Mouse (Mus musculus): Measurements from ENCODE around the gene Kalrn. TPM values are rescaled to one million over a fixed set of nuclear protein-coding genes. Genes with fewer than 3 reads are reported as not detected.

Gene Kalrn
- polyA plus RNA-seq, 1 experiment from 2014 or later = 9.2 TPM

DNA sequence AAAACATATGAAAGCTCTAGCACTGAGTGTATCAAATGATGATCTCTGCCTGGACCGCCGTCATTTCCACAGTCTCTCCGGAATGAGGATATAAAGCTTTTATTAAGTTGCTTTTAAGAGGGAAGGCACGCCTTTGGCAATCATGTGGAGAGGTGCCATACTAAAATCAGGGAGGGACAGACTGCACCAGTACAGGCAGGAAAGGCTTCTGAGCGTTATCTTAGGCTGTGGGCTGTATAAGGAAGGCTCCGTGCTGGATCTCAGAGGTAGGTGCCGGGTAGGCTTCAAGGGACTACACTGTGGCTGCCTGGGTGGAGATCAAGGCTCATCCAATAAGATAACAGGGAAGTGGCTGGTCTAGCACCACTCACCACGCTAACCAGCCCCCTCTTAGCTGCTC lies 528.8 kb downstream of the Kalrn start:
- Histone ChIP-seq H3K27ac (no peak overlapping the region), H3K36me3 (0 out of 2 replicates have a peak, but pooled peaks cover 3% of the 10 kb centered on the region), H3K9me3 (no peaks in the 10 kb centered on the region), H3K9ac (no peak overlapping the region), H3K27me3 (no peaks in the 10 kb centered on the region), H3K4me2 (no peak overlapping the region), H3K4me3 (no peak overlapping the region), H3K4me1 (no peaks in the 10 kb centered on the region)
- no peak for ATAC-seq (ENCODE audit: insufficient number of reproducible peaks, low FRiP score, low TSS enrichment, low read depth)
- WGBS = 68% methylated on average over 8 of the region's 8 CpGs

DNA sequence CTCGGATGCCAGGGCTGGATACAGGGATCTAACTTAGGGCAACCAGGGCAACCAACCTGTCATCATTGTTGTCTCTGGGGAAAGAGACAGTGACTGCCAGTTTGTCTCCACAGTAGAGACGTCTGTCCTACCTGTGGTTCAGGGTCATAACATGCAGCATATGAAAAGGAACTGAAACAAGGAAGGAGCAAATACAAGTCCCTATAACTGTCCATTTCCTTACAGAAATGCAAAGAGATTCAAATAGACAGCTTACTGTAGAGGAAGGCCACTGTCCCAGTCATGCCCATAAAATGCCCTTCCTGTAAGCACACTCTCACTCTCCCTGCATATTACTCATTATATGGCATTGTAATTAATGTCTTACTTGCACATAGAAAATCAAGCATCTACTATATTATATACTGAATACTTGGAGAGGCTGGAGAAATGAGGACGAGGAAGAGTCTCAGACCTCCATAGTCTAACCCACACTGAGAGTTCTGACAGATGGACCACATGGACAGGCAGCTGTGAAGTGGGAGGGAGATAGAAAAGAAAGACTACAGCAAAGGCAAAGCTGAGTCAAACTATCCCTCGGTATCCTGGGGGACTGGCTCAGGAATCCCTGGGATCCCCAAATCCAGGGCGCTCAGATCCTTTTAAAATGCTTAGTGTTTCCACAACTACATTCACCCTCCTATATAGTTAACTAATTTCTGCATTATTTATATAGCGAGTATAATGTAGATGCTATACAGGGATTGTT lies 530.1 kb downstream of the Kalrn start:
- no peak overlapping the region for H3K4me3 ChIP-seq
- H3K9ac ChIP-seq = no peak overlapping the region
- no peaks in the 10 kb centered on the region for H3K4me1 ChIP-seq
- H3K36me3 ChIP-seq = peaks cover 7% of the 10 kb centered on the region
- no peaks in the 10 kb centered on the region for H3K9me3 ChIP-seq
- WGBS = 85% methylated on average over 6 of the region's 6 CpGs
- ATAC-seq (ENCODE audit: insufficient number of reproducible peaks, low FRiP score, low TSS enrichment, low read depth) = no peak
- no peaks in the 10 kb centered on the region for H3K27me3 ChIP-seq
- no peak overlapping the region for H3K27ac ChIP-seq
- H3K4me2 ChIP-seq = no peak overlapping the region

DNA sequence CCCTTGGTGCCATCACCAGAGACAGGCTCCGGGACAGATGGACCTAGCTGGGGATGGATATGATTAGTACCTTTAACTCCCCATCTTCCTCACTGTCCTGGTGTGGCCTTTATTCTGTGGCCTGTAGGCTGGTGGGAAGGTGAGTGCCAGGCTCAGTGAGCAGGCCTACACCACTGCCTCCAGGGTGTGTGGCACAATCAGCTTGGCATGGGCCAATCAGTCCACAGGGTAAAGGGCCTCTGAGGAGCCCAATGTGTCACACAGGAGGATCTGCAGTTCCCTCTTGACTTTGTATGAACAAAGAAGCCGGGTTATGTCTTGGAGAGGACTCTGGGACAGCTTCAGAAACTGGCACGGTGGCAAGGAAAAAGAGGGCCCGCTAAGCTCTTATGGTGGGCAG lies 530.7 kb downstream of the Kalrn start:
- Histone ChIP-seq H3K36me3 (peaks cover 7% of the 10 kb centered on the region), H3K4me1 (no peaks in the 10 kb centered on the region), H3K27ac (no peak overlapping the region), H3K4me2 (no peak overlapping the region), H3K4me3 (no peak overlapping the region), H3K9me3 (no peaks in the 10 kb centered on the region), H3K27me3 (no peaks in the 10 kb centered on the region), H3K9ac (no peak overlapping the region)
- WGBS = 90% methylated on average over 4 of the region's 4 CpGs
- ATAC-seq (ENCODE audit: insufficient number of reproducible peaks, low FRiP score, low TSS enrichment, low read depth) = no peak

DNA sequence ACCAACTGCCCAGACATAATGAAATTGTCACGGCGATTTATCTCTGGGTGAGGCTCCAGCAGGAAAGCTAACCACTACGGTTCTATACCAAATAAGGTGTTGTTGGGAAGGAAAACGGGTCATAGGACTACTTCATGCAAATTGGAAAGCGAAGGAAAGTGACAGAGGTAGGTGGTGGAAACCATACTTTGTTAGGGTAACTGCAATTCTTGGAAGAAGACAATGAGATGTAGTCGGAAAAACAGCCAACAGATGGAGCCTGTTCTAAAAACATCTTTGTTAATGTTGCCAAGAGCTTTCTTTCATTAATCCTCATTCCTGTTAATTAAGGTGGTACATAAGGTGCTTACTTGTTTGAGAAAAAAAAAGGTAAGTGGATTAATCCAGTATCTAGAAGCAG lies 533.1 kb downstream of the Kalrn start:
- ATAC-seq (ENCODE audit: insufficient number of reproducible peaks, low FRiP score, low TSS enrichment, low read depth) = no peak
- Histone ChIP-seq H3K9ac (no peak overlapping the region), H3K4me1 (no peaks in the 10 kb centered on the region), H3K4me3 (no peak overlapping the region), H3K27me3 (no peaks in the 10 kb centered on the region), H3K9me3 (no peaks in the 10 kb centered on the region), H3K36me3 (peaks cover 7% of the 10 kb centered on the region), H3K4me2 (no peak overlapping the region), H3K27ac (no peak overlapping the region)
- 82% methylated on average over 6 of the region's 6 CpGs for WGBS

DNA sequence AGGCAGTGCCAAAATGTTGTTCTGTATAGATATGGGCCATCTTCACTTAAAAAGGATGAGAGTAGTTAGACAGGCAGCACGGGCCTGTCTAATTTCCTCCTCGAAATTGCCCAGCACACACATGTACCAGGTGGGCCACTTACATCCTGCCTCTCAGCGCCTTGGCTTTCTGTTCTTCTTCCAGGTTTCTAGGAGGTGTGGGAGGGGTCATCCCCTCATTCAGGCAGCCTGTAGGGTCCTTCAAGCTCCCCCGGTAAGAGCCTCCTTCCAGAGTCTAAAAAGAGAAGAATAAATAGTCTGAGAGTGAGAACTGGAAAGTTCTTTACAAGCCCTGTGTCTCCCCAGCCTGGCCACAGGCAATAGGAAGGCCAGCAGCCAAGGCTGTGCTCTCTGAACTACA lies 533.6 kb downstream of the Kalrn start:
- WGBS = 77% methylated on average over 4 of the region's 4 CpGs
- H3K9ac ChIP-seq = no peak overlapping the region
- H3K36me3 ChIP-seq = peaks cover 7% of the 10 kb centered on the region
- no peak overlapping the region for H3K27ac ChIP-seq
- ATAC-seq (ENCODE audit: insufficient number of reproducible peaks, low FRiP score, low TSS enrichment, low read depth) = no peak
- no peak overlapping the region for H3K4me2 ChIP-seq
- no peaks in the 10 kb centered on the region for H3K9me3 ChIP-seq
- no peaks in the 10 kb centered on the region for H3K27me3 ChIP-seq
- no peaks in the 10 kb centered on the region for H3K4me1 ChIP-seq
- no peak overlapping the region for H3K4me3 ChIP-seq

DNA sequence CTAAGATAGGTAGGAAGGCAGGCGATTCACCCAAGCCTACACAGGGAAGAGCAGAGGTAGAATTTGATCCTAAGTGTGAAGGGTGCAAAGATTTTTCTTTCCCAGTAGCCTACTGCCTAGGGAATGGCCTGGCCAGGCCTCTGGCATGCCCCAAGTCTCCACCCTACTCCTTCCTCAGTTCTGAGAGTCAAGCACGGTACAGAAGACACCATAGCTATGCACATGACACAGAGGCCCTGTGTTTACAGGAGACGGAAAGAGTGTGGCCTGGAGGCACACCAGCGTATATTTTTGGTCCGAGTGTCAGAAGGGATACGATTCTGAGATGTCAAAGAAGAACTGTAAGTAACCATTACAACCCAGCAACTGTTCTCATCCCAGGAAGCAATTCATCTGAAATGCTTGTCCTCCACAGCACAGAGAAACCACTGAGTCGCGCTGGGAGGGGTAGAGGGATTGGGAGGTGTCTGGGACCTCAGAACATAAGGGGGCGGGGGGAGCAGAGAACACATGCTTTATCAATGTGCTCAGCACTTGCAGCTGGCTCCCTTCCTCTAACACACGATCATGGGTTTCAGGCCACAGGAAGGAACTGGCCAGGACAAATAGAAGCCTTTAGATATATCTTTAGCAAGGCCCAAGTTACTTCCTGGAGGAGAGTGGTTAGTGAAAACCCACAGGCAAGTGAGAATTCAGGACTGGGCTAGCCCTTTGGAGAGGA lies 536.8 kb downstream of the Kalrn start:
- WGBS = 65% methylated on average over 10 of the region's 10 CpGs
- no peaks in the 10 kb centered on the region for H3K27me3 ChIP-seq
- H3K36me3 ChIP-seq = peaks cover 26% of the 10 kb centered on the region
- H3K9me3 ChIP-seq = no peaks in the 10 kb centered on the region
- H3K4me3 ChIP-seq = no peak overlapping the region
- no peaks in the 10 kb centered on the region for H3K4me1 ChIP-seq
- peak overlapping the region; percentile 22; the same call in 1 of the 2 replicates for H3K27ac ChIP-seq
- peak; percentile 49; the same call in 1 of the 2 replicates for ATAC-seq (ENCODE audit: insufficient number of reproducible peaks, low FRiP score, low TSS enrichment, low read depth)
- no peak overlapping the region for H3K4me2 ChIP-seq
- no peak overlapping the region for H3K9ac ChIP-seq

DNA sequence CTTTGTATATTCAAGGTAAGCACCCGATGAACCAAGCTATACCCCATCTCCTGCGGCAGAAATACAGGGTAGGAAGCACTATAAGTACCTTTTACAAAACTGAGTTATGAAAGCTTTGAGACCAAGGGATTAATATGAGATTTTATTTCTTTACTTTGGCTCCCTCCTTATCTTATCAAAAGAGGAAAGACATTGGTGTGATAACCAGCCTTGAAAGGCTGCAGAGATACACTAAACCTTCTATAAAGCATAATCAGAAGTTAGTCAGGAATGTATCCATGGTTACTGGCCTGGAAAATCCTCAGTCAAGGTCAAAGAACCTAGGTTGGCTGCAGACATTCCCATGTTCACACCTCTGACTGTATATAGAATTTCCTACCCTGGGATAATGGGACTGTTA lies 537.6 kb downstream of the Kalrn start:
- no peaks in the 10 kb centered on the region for H3K27me3 ChIP-seq
- no peak overlapping the region for H3K27ac ChIP-seq
- no peak overlapping the region for H3K4me2 ChIP-seq
- WGBS = 91% methylated on average over 2 of the region's 2 CpGs
- H3K9me3 ChIP-seq = no peaks in the 10 kb centered on the region
- no peak overlapping the region for H3K9ac ChIP-seq
- H3K36me3 ChIP-seq = peaks cover 33% of the 10 kb centered on the region
- H3K4me1 ChIP-seq = no peaks in the 10 kb centered on the region
- ATAC-seq (ENCODE audit: insufficient number of reproducible peaks, low FRiP score, low TSS enrichment, low read depth) = no peak
- H3K4me3 ChIP-seq = no peak overlapping the region

DNA sequence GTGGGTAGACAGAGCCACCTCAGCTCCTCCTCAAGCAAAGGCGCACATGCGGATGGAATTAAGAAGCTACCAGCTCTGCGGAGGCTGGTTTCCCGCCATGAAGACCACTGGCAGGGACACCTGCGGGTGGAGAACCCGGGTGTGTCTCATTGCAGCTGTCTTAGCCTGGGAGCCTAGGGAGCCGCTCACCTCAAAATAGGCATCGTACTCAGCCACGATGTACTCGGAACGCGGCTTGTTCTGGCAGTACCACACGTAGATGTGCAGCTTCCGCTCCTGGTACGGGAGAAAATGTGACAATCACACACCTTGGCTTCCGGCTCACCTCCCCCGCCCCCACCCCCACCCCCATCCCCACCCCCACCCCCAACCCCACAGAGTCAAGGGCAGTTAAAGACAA lies 539.1 kb downstream of the Kalrn start:
- H3K27me3 ChIP-seq = no peaks in the 10 kb centered on the region
- 90% methylated on average over 17 of the region's 17 CpGs for WGBS
- no peak for ATAC-seq (ENCODE audit: insufficient number of reproducible peaks, low FRiP score, low TSS enrichment, low read depth)
- no peaks in the 10 kb centered on the region for H3K9me3 ChIP-seq
- peaks cover 34% of the 10 kb centered on the region for H3K36me3 ChIP-seq
- no peak overlapping the region for H3K4me2 ChIP-seq
- H3K27ac ChIP-seq = no peak overlapping the region
- no peak overlapping the region for H3K4me3 ChIP-seq
- no peak overlapping the region for H3K9ac ChIP-seq
- H3K4me1 ChIP-seq = no peaks in the 10 kb centered on the region

DNA sequence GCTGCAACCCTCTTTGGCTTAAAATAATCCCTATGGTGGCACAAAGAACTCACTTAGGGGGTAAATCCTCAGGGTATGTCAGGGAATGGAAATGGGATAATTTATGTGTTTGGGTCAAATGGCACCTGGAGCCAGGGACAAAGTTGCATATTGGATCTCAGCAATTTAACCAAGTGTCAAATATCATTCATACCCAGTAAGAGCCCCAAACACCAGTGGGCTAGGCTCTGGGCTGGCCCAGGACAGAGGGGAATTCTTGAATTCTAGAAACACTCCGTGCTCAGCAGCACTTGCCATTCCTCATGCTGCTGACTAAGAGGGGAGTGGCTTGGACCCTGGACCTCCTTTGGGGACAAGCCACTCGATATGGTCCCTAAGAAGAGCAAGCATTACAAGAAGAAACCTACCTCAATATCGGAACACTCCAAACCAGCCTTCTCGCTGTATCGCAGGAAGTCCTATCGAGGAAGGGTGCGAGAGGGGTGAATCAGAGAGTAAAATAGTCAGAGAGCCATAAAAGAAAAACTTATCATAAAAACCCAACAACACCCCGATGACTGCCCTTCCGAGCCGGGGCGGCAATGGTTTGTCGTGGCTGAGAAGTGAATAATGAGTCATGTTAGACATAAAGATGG lies 541.2 kb downstream of the Kalrn start:
- Histone ChIP-seq H3K27me3 (no peaks in the 10 kb centered on the region), H3K27ac (no peak overlapping the region), H3K4me3 (no peak overlapping the region), H3K36me3 (peaks cover 39% of the 10 kb centered on the region), H3K4me1 (no peaks in the 10 kb centered on the region), H3K9ac (no peak overlapping the region), H3K9me3 (no peaks in the 10 kb centered on the region), H3K4me2 (no peak overlapping the region)
- no peak for ATAC-seq (ENCODE audit: insufficient number of reproducible peaks, low FRiP score, low TSS enrichment, low read depth)
- 92% methylated on average over 12 of the region's 12 CpGs for WGBS

DNA sequence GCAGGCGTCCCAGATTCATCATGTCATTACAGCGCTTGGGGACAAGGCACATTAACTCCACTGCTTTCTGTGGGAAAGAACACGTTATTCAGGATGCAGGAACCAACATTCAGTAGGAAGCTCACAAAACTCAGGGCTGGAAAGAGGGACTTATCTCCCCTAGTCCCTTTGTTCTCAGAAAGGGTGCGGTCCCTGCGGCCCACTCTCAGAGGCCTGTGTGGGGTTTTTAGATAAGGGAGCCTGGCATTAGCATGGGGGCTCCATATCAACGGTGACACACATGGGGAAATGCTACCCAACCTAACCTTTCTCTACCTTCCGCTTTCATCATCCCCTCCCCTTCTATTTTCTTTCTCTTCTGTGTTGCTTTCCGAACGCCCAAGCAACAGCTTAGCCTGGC lies 541.8 kb downstream of the Kalrn start:
- no peaks in the 10 kb centered on the region for H3K4me1 ChIP-seq
- no peak overlapping the region for H3K27ac ChIP-seq
- 87% methylated on average over 9 of the region's 9 CpGs for WGBS
- no peak overlapping the region for H3K4me3 ChIP-seq
- no peak for ATAC-seq (ENCODE audit: insufficient number of reproducible peaks, low FRiP score, low TSS enrichment, low read depth)
- H3K27me3 ChIP-seq = no peaks in the 10 kb centered on the region
- H3K9ac ChIP-seq = no peak overlapping the region
- H3K4me2 ChIP-seq = no peak overlapping the region
- H3K36me3 ChIP-seq = peaks cover 45% of the 10 kb centered on the region
- H3K9me3 ChIP-seq = no peaks in the 10 kb centered on the region

DNA sequence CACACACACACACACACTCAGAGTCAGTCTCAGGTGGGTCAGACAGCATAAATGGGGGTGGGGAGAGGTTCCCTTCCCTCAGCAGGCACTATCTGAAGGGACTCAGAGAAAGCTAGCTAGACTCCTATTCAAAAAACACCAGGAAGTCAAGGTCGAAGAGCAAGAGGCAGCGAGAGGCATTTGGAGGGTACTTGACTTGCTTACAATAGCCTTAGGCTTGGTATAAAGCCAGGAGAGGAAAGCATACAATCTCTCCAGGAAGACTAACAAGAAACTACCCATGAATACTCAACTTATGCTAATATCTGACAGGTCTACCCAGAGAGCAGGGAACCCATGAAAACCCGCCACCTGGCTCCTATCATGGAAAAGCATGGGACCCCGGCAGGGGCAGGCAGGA lies 543.0 kb downstream of the Kalrn start:
- Histone ChIP-seq H3K36me3 (peaks cover 46% of the 10 kb centered on the region), H3K4me1 (no peaks in the 10 kb centered on the region), H3K4me2 (no peak overlapping the region), H3K9ac (no peak overlapping the region), H3K4me3 (no peak overlapping the region), H3K27ac (no peak overlapping the region), H3K9me3 (no peaks in the 10 kb centered on the region), H3K27me3 (no peaks in the 10 kb centered on the region)
- no peak for ATAC-seq (ENCODE audit: insufficient number of reproducible peaks, low FRiP score, low TSS enrichment, low read depth)
- WGBS = 75% methylated on average over 4 of the region's 4 CpGs

DNA sequence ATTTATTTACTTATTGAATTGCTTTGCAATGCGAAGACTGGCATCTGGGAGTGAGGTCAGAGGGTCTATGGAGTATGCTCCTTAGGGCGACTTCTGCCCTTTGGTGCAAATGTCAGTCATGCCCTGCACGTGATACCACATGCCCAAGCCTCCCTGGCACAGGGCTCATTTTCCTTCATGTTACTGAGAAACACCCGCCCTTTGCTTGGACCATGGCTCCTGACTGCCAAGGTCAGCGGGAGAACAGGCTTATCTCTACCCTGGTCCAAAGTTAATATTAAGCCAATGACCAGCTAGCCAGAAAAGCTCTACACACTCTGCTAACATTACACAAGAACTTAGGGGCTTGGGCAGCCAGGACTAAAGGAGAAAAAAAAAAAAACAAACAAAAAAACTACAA lies 543.5 kb downstream of the Kalrn start:
- whole genome bisulfite sequencing = 92% methylated on average over 5 of the region's 5 CpGs
- Histone ChIP-seq H3K4me3 (no peak overlapping the region), H3K4me1 (no peaks in the 10 kb centered on the region), H3K4me2 (no peak overlapping the region), H3K36me3 (peaks cover 46% of the 10 kb centered on the region), H3K27ac (no peak overlapping the region), H3K9me3 (no peaks in the 10 kb centered on the region), H3K9ac (no peak overlapping the region), H3K27me3 (no peaks in the 10 kb centered on the region)
- ATAC-seq (ENCODE audit: insufficient number of reproducible peaks, low FRiP score, low TSS enrichment, low read depth) = no peak

All from limb, embryonic 15.5 days (tissue).